Mouse (Mus musculus) adrenal gland, postnatal 36 days (tissue): ENCODE measurements around the gene Fam228b. TPM values are rescaled to one million over a fixed set of nuclear protein-coding genes. Genes with fewer than 3 reads are reported as not detected.

ENCODE experiments used
- total RNA-seq, 2 experiments: library from RNA; stranded (reverse); gene quantifications; 2 replicates each; pipeline ENCODE4 v1.2.3; 2021

The Fam228b gene
- total RNA-seq, 2 experiments from 2014 or later, result 3.6 to 4.9 TPM

Other genes with a start within 250 kb of the Fam228b start
- 10 to 100 TPM; 56.8 to 57.5 TPM for gene Itsn2, start 176.6 kb downstream of the Fam228b start, total RNA-seq
- gene Gm3625, start 176.3 kb downstream of the Fam228b start, total RNA-seq, result not detected
- under 1 TPM; 0.20 to 0.30 TPM for gene Fam228a, start 30.8 kb downstream of the Fam228b start, total RNA-seq
- 1 to 10 TPM in 1 of 2 experiments, under 1 TPM in 1; 0.73 to 1.8 TPM for gene Pfn4, start 245 bp downstream of the Fam228b start, total RNA-seq
- 100 to 1,000 TPM; 104 to 110 TPM for gene Sf3b6, start 48.3 kb upstream of the Fam228b start, total RNA-seq
- gene Fkbp1b, start 72.3 kb upstream of the Fam228b start, total RNA-seq, result 1 to 10 TPM; 4.2 to 5.4 TPM
- gene Wdcp, start 74.0 kb upstream of the Fam228b start, total RNA-seq, result 1 to 10 TPM; 7.3 to 8.4 TPM
- gene Mfsd2b, start 105.1 kb upstream of the Fam228b start, total RNA-seq, result under 1 TPM; 0.30 to 0.60 TPM
- gene Ubxn2a, start 138.4 kb upstream of the Fam228b start, total RNA-seq, result 10 to 100 TPM; 41.3 to 43.3 TPM
- 10 to 100 TPM; 26.4 to 30.6 TPM for gene Atad2b, start 148.1 kb upstream of the Fam228b start, total RNA-seq